Mouse (Mus musculus) heart, postnatal 0 days (tissue): ENCODE results near the gene Plcl1. TPM values are rescaled to one million over a fixed set of nuclear protein-coding genes. Genes with fewer than 3 reads are reported as not detected.
"Not testable (repeated sequence)": the region's sequence is repeated elsewhere in the genome, so short reads cannot be mapped to it uniquely, and the experiment has no call there.

Source experiments
- ATAC-seq: fragments of 200-750 bp; cut with Nextera tagmentation; 2 replicates; pipeline ENCODE4 v1.8.0; 2017; ENCODE audit warnings: low read depth, moderate number of reproducible peaks, moderate library complexity; ENCODE audit not compliant: insufficient read depth
- DNase-seq: peaks from one replicate; pipeline ENCODE4 v3.0.0-alpha.2; 2016; ENCODE audit warnings: low spot score
- H3K27ac ChIP-seq: fragments of 300-500 bp; sonication (generic); 2 replicates; pipeline ENCODE4 v1.5.1; 2014; ENCODE audit warnings: low read depth, mild to moderate bottlenecking
- H3K27me3 ChIP-seq: fragments of 300-500 bp; sonication (generic); 2 replicates; pipeline ENCODE4 v1.6.1; 2014; ENCODE audit warnings: low read length, mixed read lengths; ENCODE audit not compliant: control insufficient read depth, insufficient read depth
- H3K36me3 ChIP-seq: fragments of 300-500 bp; sonication (generic); replicated peaks from 2 replicates; pipeline ENCODE4 v1.6.1; 2014; ENCODE audit warnings: low read length, mixed read lengths; ENCODE audit not compliant: control insufficient read depth, insufficient read depth
- H3K4me1 ChIP-seq: fragments of 300-500 bp; sonication (generic); 2 replicates; pipeline ENCODE4 v1.6.1; 2014; ENCODE audit warnings: antibody characterized with exemption; ENCODE audit not compliant: control insufficient read depth, insufficient read depth
- H3K4me2 ChIP-seq: fragments of 300-500 bp; sonication (generic); 2 replicates; pipeline ENCODE4 v1.6.1; 2014; ENCODE audit warnings: low read depth, mild to moderate bottlenecking, low read length, moderate library complexity
- H3K4me3 ChIP-seq: fragments of 300-500 bp; sonication (generic); 2 replicates; pipeline ENCODE4 v1.5.1; 2014; ENCODE audit warnings: low read depth, low read length
- H3K9ac ChIP-seq: fragments of 300-500 bp; sonication (generic); replicated peaks from 2 replicates; pipeline ENCODE4 v1.6.1; 2014; ENCODE audit warnings: low read depth, low read length, mixed read lengths
- H3K9me3 ChIP-seq: fragments of 300-500 bp; sonication (generic); replicated peaks from 2 replicates; pipeline ENCODE4 v1.6.1; 2016; ENCODE audit warnings: low read length; ENCODE audit not compliant: control insufficient read depth
- CTCF ChIP-seq: IDR thresholded peaks from 2 replicates; pipeline ENCODE4 v1.5.1; 2016; ENCODE audit warnings: antibody characterized with exemption, control low read depth, low read depth
- EP300 ChIP-seq: IDR thresholded peaks from 2 replicates; pipeline ENCODE4 v1.6.1; 2016; ENCODE audit warnings: antibody characterized with exemption, low read depth
- WGBS: fragments of 180-500 bp; shearing (Covaris S2); extraction: QIAGEN DNeasy Blood & Tissue Kit; methylation state at CpG from one replicate; pipeline ENCODE4 v1.1.7; 2014; 5-methylcytosine and 5-hydroxymethylcytosine counted together
- polyA plus RNA-seq: library from polyadenylated mRNA; unstranded; fragments of >200 nt; fragmentation: Nextera tagmentation; extraction: Ambion mirVana; gene quantifications from 2 replicates; pipeline ENCODE4 v1.2.1, GENCODE M21; 2015
- total RNA-seq: library from RNA; depleted of rRNA; stranded (reverse); fragments of >200 nt; gene quantifications from 2 replicates; pipeline ENCODE4 v1.2.3, GENCODE M21; 2014; ENCODE audit warnings: low replicate concordance

The Plcl1 gene
- total and polyA plus RNA-seq, 2 experiments from 2014 or later: 0.11 to 1.2 TPM

DNA sequence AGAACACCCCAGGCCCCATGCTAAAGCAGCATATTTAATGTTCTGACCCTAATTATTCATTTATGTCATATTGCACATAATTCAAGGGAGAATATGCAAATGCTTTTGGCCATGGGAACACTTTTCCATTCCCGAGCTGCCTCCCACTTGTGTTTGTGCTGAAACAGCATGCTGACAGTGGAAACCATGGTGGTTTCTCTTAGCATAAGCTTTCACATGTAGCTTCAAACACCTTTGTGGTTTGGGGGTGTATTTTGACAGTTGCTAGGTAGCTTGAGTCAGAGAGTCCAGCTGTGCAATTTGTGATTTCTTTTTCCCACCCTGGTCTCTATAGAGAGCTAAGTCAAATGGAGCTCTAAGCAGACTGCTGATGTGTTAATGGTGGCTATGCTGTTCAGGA lies 42.4 kb downstream of the Plcl1 start:
- no peak overlapping the region for H3K27ac ChIP-seq
- TF ChIP-seq EP300: no peak
- TF ChIP-seq CTCF: no peak

DNA sequence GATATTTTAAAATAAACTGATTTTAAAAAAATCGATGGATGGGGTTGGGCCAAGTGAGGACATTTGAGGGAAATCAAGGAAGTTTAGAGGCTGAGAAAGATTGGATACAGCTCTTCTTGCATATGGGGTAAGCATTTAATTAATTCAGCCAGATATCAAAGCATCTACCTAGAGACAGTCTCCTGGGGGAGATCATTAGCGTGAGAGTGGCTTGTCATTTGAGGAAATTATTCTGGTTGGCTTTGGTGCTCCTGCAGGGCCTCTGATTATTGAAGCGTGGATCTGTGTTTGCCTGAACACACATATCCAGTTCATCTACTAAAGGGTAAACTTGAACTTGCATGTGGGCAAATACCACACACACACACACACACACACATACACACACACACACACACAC lies 44.1 kb downstream of the Plcl1 start:
- DNase-seq (no peak), ATAC-seq (no peak)
- TF ChIP-seq CTCF (no peak), EP300 (no peak)
- Histone ChIP-seq H3K9me3 (no peaks in the 10 kb centered on the region), H3K4me1 (0 out of 2 replicates have a peak, but pooled peaks cover 5% of the 10 kb centered on the region), H3K27me3 (no peaks in the 10 kb centered on the region), H3K36me3 (no peaks in the 10 kb centered on the region), H3K9ac (no peak overlapping the region), H3K4me2 (no peak overlapping the region), H3K27ac (no peak overlapping the region), H3K4me3 (no peak overlapping the region)
- WGBS: 89% methylated on average over 3 of the region's 3 CpGs

More for the DNA sequence above, 42.4 kb downstream of the Plcl1 start:
- DNase-seq (no peak), ATAC-seq (no peak)
- WGBS: 84% methylated on average over 1 of the region's 1 CpGs
- Histone ChIP-seq H3K27me3 (no peaks in the 10 kb centered on the region), H3K4me3 (no peak overlapping the region), H3K9me3 (no peaks in the 10 kb centered on the region), H3K4me1 (0 out of 2 replicates have a peak, but pooled peaks cover 5% of the 10 kb centered on the region), H3K36me3 (no peaks in the 10 kb centered on the region), H3K4me2 (no peak overlapping the region), H3K9ac (no peak overlapping the region)

DNA sequence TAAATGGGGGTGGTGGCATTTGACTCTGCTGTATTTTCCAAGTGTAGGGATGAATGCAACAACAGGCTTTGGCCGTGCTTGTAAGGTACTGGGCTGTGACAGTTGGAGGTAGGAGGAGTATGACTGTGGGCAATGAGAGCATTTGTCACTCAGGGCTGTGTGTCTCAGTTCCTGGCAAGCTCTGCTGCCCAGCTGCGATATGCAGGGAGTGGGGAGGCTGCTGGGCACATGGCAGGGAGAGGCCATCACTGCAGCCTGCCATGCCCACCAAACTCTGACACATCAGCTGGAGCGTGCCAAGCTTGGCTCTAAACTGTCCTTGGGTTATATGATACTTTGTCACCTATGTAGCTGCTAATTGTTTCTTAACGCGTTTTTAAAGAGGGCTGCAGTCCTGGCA lies 48.4 kb downstream of the Plcl1 start:
- H3K36me3 ChIP-seq: no peaks in the 10 kb centered on the region
- no peak for DNase-seq
- no peak overlapping the region for H3K9ac ChIP-seq

DNA sequence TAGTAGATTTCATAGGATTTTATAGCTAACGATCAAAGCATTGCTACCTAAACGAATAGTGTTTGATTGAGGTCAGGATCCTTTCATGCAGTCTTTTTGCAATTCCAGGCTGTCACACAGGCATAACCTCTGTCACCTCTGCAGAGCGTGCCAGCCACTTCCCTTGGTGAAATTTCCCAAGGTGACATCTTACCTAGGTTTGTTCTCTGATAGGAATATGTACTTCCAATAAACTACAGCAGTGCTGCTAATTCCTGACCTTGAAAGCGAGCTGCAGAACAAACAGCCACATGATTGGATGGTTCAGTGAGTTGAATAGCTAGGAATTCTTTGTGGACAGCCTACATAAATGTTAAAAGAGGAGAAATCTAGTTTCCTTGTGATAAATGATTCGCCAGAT lies 56.6 kb downstream of the Plcl1 start:
- Histone ChIP-seq H3K4me2 (no peak overlapping the region), H3K4me3 (no peak overlapping the region), H3K27ac (no peak overlapping the region), H3K27me3 (no peaks in the 10 kb centered on the region), H3K9ac (no peak overlapping the region), H3K36me3 (no peaks in the 10 kb centered on the region), H3K9me3 (no peaks in the 10 kb centered on the region), H3K4me1 (no peaks in the 10 kb centered on the region)
- 83% methylated on average over 5 of the region's 5 CpGs for WGBS
- DNase-seq: no peak
- no peak for ATAC-seq
- TF ChIP-seq EP300 (no peak), CTCF (no peak)

More for the DNA sequence above, 48.4 kb downstream of the Plcl1 start:
- Histone ChIP-seq H3K4me3 (no peak overlapping the region), H3K4me2 (no peak overlapping the region), H3K4me1 (no peaks in the 10 kb centered on the region), H3K9me3 (no peaks in the 10 kb centered on the region), H3K27ac (no peak overlapping the region), H3K27me3 (no peaks in the 10 kb centered on the region)
- peak; percentile 55 for ATAC-seq
- 45% methylated on average over 5 of the region's 5 CpGs for WGBS
- TF ChIP-seq EP300 (no peak), CTCF (no peak)

DNA sequence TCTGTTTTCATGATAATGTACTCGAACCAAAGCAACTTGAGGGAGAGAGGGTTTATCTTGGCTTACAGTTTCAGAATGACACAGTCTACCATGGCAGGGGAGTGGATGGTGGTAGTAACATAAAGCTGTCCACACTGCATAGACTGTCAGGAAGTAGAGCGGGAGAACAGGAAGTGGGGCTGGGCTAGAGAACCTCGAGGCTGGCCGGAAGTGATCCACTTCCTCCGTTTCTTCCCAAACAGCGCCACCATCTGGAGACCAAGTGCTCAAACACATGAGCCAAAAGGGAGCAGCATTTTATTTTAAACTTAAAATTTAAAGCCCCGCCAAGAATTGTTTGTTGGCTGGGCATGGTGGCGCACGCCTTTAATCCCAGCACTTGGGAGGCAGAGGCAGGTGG lies 68.0 kb downstream of the Plcl1 start:
- DNase-seq: no peak

DNA sequence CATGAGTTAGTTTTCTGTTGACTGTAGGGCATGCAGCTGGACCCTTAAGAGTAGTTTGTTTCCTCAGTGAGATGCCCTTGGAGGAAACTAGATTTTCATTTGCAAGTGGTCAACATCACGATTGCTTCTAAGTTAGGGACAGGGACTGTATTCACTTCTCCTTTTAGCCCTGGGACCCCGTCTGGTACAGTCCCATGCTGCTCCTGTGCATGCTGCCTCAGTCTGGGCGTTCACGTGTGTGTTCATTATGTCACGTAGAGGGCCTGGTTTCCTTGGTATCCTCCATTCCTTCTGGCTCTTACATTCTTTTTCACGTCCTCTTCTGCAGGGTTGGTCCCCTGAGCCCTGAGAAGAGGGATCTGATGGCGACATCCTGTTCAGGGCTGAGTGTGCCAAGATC lies 69.3 kb downstream of the Plcl1 start:
- H3K9me3 ChIP-seq: no peaks in the 10 kb centered on the region
- ATAC-seq: no peak

More for the DNA sequence above, 68.0 kb downstream of the Plcl1 start:
- H3K4me3 ChIP-seq: no peak overlapping the region
- no peaks in the 10 kb centered on the region for H3K9me3 ChIP-seq
- ATAC-seq: no peak
- no peaks in the 10 kb centered on the region for H3K4me1 ChIP-seq
- H3K27me3 ChIP-seq: no peaks in the 10 kb centered on the region
- H3K36me3 ChIP-seq: no peaks in the 10 kb centered on the region
- H3K4me2 ChIP-seq: no peak overlapping the region
- no peak overlapping the region for H3K27ac ChIP-seq
- TF ChIP-seq EP300 (no peak), CTCF (no peak)
- H3K9ac ChIP-seq: no peak overlapping the region
- WGBS: 74% methylated on average over 9 of the region's 9 CpGs

DNA sequence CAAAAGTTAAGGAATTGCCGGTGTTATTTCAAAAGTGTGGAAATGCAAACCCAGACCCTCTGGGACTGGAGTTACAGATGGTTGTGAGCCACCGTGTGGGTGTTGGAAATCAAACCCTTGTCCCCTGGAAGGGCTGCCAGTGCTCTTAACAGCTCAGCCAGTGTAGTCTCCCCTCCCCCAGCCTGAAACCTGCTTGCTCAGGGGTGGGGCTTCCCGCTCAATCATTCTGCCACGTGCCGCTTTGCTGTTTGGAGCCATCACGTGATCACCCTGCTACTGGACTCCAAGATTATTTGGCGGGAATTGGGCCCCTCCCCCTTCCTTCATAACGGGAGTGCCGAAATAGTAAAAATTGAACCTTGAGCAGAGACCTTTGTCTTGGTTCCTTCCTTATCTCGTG lies 81.7 kb downstream of the Plcl1 start:
- not testable (repeated sequence) for H3K9me3 ChIP-seq, H3K36me3 ChIP-seq, H3K27me3 ChIP-seq, H3K27ac ChIP-seq, H3K4me2 ChIP-seq, H3K4me3 ChIP-seq, H3K9ac ChIP-seq, DNase-seq, ATAC-seq, H3K4me1 ChIP-seq
- 78% methylated on average over 10 of the region's 10 CpGs for WGBS

More for the DNA sequence above, 69.3 kb downstream of the Plcl1 start:
- H3K4me2 ChIP-seq: no peak overlapping the region
- H3K9ac ChIP-seq: no peak overlapping the region
- 72% methylated on average over 7 of the region's 7 CpGs for WGBS
- no peaks in the 10 kb centered on the region for H3K36me3 ChIP-seq
- no peak for DNase-seq
- no peak overlapping the region for H3K27ac ChIP-seq
- H3K27me3 ChIP-seq: no peaks in the 10 kb centered on the region
- no peaks in the 10 kb centered on the region for H3K4me1 ChIP-seq
- no peak overlapping the region for H3K4me3 ChIP-seq
- no peak for TF ChIP-seq EP300
- TF ChIP-seq CTCF: no peak
